In genomic region chr1:58423371-58424248, GRCm38 (mm10) we compare ENCODE assay signal across 8 mouse cellular contexts. TPM values are rescaled to one million over a fixed set of nuclear protein-coding genes. Genes with fewer than 3 reads are reported as not detected.
DNase-seq lines count a peak whose midpoint lies in the region; ATAC-seq lines count a peak whose summit lies in the region.

TSS of gene Clk1 (minus strand) at chr1:58424066.

- H3K4me1 ChIP-seq in brown adipose tissue, adult 24 weeks (ENCODE audit: control insufficient read depth, insufficient read depth, insufficient read length, low read length): peaks cover 5% of the 10 kb centered on the region
- H3K4me1 ChIP-seq in heart, embryonic 13.5 days: peaks cover 28% of the 10 kb centered on the region
- H3K4me1 ChIP-seq in liver, embryonic 13.5 days (replicated peaks): peaks cover 37% of the 10 kb centered on the region
- peaks cover 16% of the 10 kb centered on the region for H3K4me1 ChIP-seq in stomach, embryonic 16.5 days (ENCODE audit: control insufficient read depth, insufficient read depth, low read length)

- peak within 1 kb of the TSS; percentile 95 for H3K27ac ChIP-seq in brown adipose tissue, adult 24 weeks (replicated peaks; ENCODE audit: low read depth, low read length)
- H3K27ac ChIP-seq in heart, embryonic 13.5 days (replicated peaks): peak within 1 kb of the TSS; percentile 100
- H3K27ac ChIP-seq in liver, embryonic 13.5 days: peak within 1 kb of the TSS; percentile 100
- H3K27ac ChIP-seq in stomach, embryonic 16.5 days (ENCODE audit: low read length): peak within 1 kb of the TSS; percentile 99

- WGBS in heart, embryonic 13.5 days: under 1% methylated on average over 79 of the region's 79 CpGs
- under 1% methylated on average over 79 of the region's 79 CpGs for WGBS in liver, embryonic 13.5 days (ENCODE audit: insufficient replicate concordance)
- WGBS in stomach, embryonic 16.5 days: under 1% methylated on average over 79 of the region's 79 CpGs

- H3K36me3 ChIP-seq in heart, embryonic 13.5 days: peaks cover 29% of the 10 kb centered on the region
- peaks cover 31% of the 10 kb centered on the region for H3K36me3 ChIP-seq in liver, embryonic 13.5 days
- H3K36me3 ChIP-seq in stomach, embryonic 16.5 days (ENCODE audit: control insufficient read depth, insufficient read depth, low read length): peaks cover 20% of the 10 kb centered on the region

- no peaks in the 10 kb centered on the region for H3K9me3 ChIP-seq in heart, embryonic 13.5 days
- H3K9me3 ChIP-seq in liver, embryonic 13.5 days (replicated peaks): no peaks in the 10 kb centered on the region
- no peaks in the 10 kb centered on the region for H3K9me3 ChIP-seq in stomach, embryonic 16.5 days (replicated peaks; ENCODE audit: control insufficient read depth, low read length)

- H3K4me2 ChIP-seq in heart, embryonic 13.5 days: peak within 1 kb of the TSS; percentile 89
- peak within 1 kb of the TSS; percentile 83 for H3K4me2 ChIP-seq in liver, embryonic 13.5 days
- peak within 1 kb of the TSS; percentile 77 for H3K4me2 ChIP-seq in stomach, embryonic 16.5 days (ENCODE audit: low read depth, low read length)

- H3K27me3 ChIP-seq in heart, embryonic 13.5 days (replicated peaks): no peaks in the 10 kb centered on the region
- H3K27me3 ChIP-seq in liver, embryonic 13.5 days: no peaks in the 10 kb centered on the region
- no peaks in the 10 kb centered on the region for H3K27me3 ChIP-seq in stomach, embryonic 16.5 days (ENCODE audit: control insufficient read depth, insufficient read depth, low read length)

- H3K4me3 ChIP-seq in brown adipose tissue, adult 24 weeks (ENCODE audit: insufficient read depth, low read depth, low read length): peak within 1 kb of the TSS; percentile 82
- peak within 1 kb of the TSS; percentile 99 for H3K4me3 ChIP-seq in heart, embryonic 13.5 days
- H3K4me3 ChIP-seq in liver, embryonic 13.5 days (replicated peaks): peak within 1 kb of the TSS; percentile 100
- peak within 1 kb of the TSS; percentile 98 for H3K4me3 ChIP-seq in stomach, embryonic 16.5 days (replicated peaks; ENCODE audit: low read length)

- peak; percentile 87 for ATAC-seq in heart, embryonic 13.5 days (ENCODE audit: extremely low read depth, insufficient number of reproducible peaks, low FRiP score, low TSS enrichment)
- ATAC-seq in liver, embryonic 13.5 days (ENCODE audit: low read depth): peak; percentile 88
- ATAC-seq in stomach, embryonic 16.5 days (ENCODE audit: insufficient read depth, low FRiP score): peak; percentile 98

- peak within 1 kb of the TSS; percentile 100 for H3K9ac ChIP-seq in heart, embryonic 13.5 days
- H3K9ac ChIP-seq in liver, embryonic 13.5 days: peak within 1 kb of the TSS; percentile 100
- peak within 1 kb of the TSS; percentile 100 for H3K9ac ChIP-seq in stomach, embryonic 16.5 days (ENCODE audit: low read length)

- peak; percentile 96 for DNase-seq in CD4-positive, CD25-positive, alpha-beta regulatory T cell, adult 2 months (ENCODE audit: low read depth, low spot score)
- peak; percentile 30 for DNase-seq in fat pad, adult 2 months (ENCODE audit: extremely low read depth, low read depth, low spot score)
- DNase-seq in kidney, postnatal 14 days: peak; percentile 99
- peak; percentile 93 for DNase-seq in liver, embryonic 13.5 days
- peak; percentile 94 for DNase-seq in neural tube, embryonic 10.5 days (ENCODE audit: extremely low spot score, low spot score)

RNA-seq across cellular contexts. Expression of gene Clk1, which starts in this region (rescaled TPM):
- polyA plus RNA-seq in brown adipose tissue, adult 24 weeks (2012; ENCODE audit: insufficient read depth, insufficient read length, missing spikeins): 51.3 and 74.0 TPM in 2 replicates
- polyA plus RNA-seq in heart, embryonic 13.5 days (2015; fragmentation: Nextera tagmentation; extraction: Ambion mirVana): 117 and 129 TPM in 2 replicates
- polyA plus RNA-seq in liver, embryonic 13.5 days (2015; fragmentation: Nextera tagmentation; extraction: Ambion mirVana): 74.8 and 87.1 TPM in 2 replicates
- polyA plus RNA-seq in stomach, embryonic 16.5 days (2015; fragmentation: Nextera tagmentation; extraction: Ambion mirVana): 190 and 204 TPM in 2 replicates

Comparison
In these comparisons a context has a peak if more than half of its experiments do, and no peak if none do; other contexts are left out.
1. Peak in every context shown above with its lines: DNase-seq, ATAC-seq, H3K4me3 ChIP-seq and H3K27ac ChIP-seq.
2. DNase-seq: peak in every context shown above with its lines; median percentile 99 in kidney, postnatal 14 days; 96 in CD4-positive, CD25-positive, alpha-beta regulatory T cell, adult 2 months; 94 in neural tube, embryonic 10.5 days; 93 in liver, embryonic 13.5 days; 30 in fat pad, adult 2 months.